Mouse (Mus musculus): ENCODE measurements at regions not wholly inside any gene's neighbourhood (a gene's known extent, or its start where the extent isn't known, plus 50 kb on each side); places are given as distances from the start of the nearest gene placed in this dataset.

DNA sequence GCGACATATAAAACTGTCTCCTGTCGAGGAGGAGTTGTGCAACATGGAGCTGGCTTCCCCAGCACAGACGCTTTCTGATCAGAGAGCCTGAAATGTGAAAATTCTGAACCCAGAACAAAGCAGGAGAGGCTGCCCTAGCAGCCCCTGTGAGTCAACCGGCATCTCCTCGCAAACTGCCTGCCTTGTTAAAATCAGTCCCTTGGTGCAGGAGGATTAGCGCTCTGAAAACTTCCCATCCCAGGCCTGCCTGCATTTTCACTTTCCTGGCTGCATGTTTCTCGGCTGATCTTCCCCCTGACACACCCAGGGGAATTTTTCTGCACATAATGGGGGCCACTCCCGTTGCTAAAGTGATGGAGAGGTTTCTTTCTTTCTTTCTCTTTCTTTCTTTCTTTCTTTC lies 63.0 kb upstream of the Pitx1 start:
- no peak for DNase-seq (ENCODE audit: low read depth, low spot score)
- H3K79me2 ChIP-seq (ENCODE audit: control insufficient read depth, insufficient read depth, low read length, poor library complexity) = no peaks in the 10 kb centered on the region
- TF ChIP-seq GATA1 (IDR thresholded peaks at IDR 0.05; ENCODE audit: low read depth, low read length) (no peak), MYC (IDR thresholded peaks at IDR 0.05; ENCODE audit: low read depth, low read length) (no peak), ELF1 (IDR thresholded peaks at IDR 0.05; ENCODE audit: low read depth, low read length) (no peak), ZNF384 (IDR thresholded peaks at IDR 0.05; ENCODE audit: low read depth, low read length) (no peak), CTCF (IDR thresholded peaks at IDR 0.05 in 2 of 3, conservative IDR thresholded peaks at IDR 0.05 in 1 of 3; ENCODE audit: control insufficient read depth in 1 of 3, insufficient read depth in 1 of 3, low read depth in 2 of 3, low read length in 3 of 3, poor library complexity in 1 of 3, severe bottlenecking in 1 of 3) (no peak), CHD2 (IDR thresholded peaks at IDR 0.05; ENCODE audit: low read length) (no peak), SMC3 (IDR thresholded peaks at IDR 0.05; ENCODE audit: low read depth, low read length) (no peak), EP300 (IDR thresholded peaks at IDR 0.05; ENCODE audit: low read depth in 1 of 2, low read length in 2 of 2) (no peak), MAZ (IDR thresholded peaks at IDR 0.05; ENCODE audit: low read depth, low read length) (no peak), MXI1 (IDR thresholded peaks at IDR 0.05; ENCODE audit: low read depth, low read length) (no peak), HCFC1 (IDR thresholded peaks at IDR 0.05; ENCODE audit: low read depth, low read length) (no peak), TBP (IDR thresholded peaks at IDR 0.05; ENCODE audit: low read depth, low read length) (no peak), E2F4 (IDR thresholded peaks at IDR 0.05; ENCODE audit: borderline replicate concordance, low read depth, low read length) (no peak), ZMIZ1 (IDR thresholded peaks at IDR 0.05; ENCODE audit: low read depth, low read length) (no peak), ZC3H11A (IDR thresholded peaks at IDR 0.05; ENCODE audit: low read depth, low read length) (no peak), NELFE (IDR thresholded peaks at IDR 0.05; ENCODE audit: low read depth, low read length) (no peak), TAL1 (IDR thresholded peaks at IDR 0.05; ENCODE audit: low read length) (no peak), POLR2AphosphoS5 (IDR thresholded peaks at IDR 0.05; ENCODE audit: borderline replicate concordance, low read depth, low read length) (no peak), CHD1 (IDR thresholded peaks at IDR 0.05; ENCODE audit: low read depth, low read length) (no peak)
- no peak overlapping the region for H3K9ac ChIP-seq (ENCODE audit: control insufficient read depth, low read depth, low read length, poor library complexity, severe bottlenecking)
- no peak overlapping the region for H3K27ac ChIP-seq (ENCODE audit: control insufficient read depth, low read depth, low read length)
- H3K4me3 ChIP-seq (ENCODE audit: control insufficient read depth in 1 of 2, insufficient read depth in 1 of 2, low read depth in 2 of 2, low read length in 2 of 2) = no peak overlapping the region
- no peaks in the 10 kb centered on the region for H3K4me1 ChIP-seq (ENCODE audit: control insufficient read depth in 1 of 2, insufficient read depth in 2 of 2, low read length in 2 of 2)
- H3K36me3 ChIP-seq (ENCODE audit: control insufficient read depth in 1 of 2, insufficient read depth in 2 of 2, low read length in 2 of 2) = no peaks in the 10 kb centered on the region
- H3K9me3 ChIP-seq (replicated peaks; ENCODE audit: insufficient read depth, low read length) = no peaks in the 10 kb centered on the region
- no peaks in the 10 kb centered on the region for H3K27me3 ChIP-seq (ENCODE audit: control insufficient read depth in 1 of 2, insufficient read depth in 2 of 2, low read length in 2 of 2)

DNA sequence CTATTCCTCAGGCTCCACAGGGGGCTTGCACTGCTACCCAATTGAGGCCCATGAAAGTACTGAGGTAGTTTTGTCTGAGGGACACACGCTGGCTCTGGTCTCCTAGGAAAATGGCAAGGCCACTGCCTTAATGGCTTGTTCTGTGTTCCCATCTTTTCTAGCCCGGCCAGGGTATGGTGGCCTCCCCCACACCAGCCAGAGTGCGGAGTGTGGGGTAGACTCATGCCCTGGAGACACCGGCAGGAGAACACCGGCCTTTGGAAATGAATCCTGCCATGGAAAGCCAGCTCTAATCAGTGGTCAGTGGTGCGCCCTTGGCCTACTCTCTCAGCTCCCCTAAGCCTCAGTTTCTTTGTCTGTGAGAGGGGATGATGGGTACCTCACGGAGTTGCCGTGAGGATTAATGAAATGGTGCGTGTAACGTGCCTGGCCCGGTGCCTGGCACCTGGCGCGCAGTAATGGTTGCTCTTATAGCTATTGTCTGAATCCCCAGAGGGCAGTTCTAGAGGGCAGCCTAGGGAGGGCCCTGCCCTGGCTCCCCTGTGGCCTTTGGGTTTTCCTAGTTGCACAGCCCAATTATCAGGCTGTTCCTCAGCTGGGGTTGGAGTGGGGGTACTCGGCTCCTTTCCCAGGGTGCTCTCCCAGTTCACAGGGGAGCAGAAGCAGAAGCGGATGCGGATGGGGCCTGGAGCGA lies 62.4 kb upstream of the Pitx1 start:
- H3K9ac ChIP-seq (ENCODE audit: control insufficient read depth, low read depth, low read length, poor library complexity, severe bottlenecking) = no peak overlapping the region
- H3K4me1 ChIP-seq (ENCODE audit: control insufficient read depth in 1 of 2, insufficient read depth in 2 of 2, low read length in 2 of 2) = no peaks in the 10 kb centered on the region
- H3K27ac ChIP-seq (ENCODE audit: control insufficient read depth, low read depth, low read length) = no peak overlapping the region

More for the DNA sequence above, 62.4 kb upstream of the Pitx1 start:
- Histone ChIP-seq H3K36me3 (ENCODE audit: control insufficient read depth in 1 of 2, insufficient read depth in 2 of 2, low read length in 2 of 2) (no peaks in the 10 kb centered on the region), H3K9me3 (replicated peaks; ENCODE audit: insufficient read depth, low read length) (no peaks in the 10 kb centered on the region), H3K27me3 (ENCODE audit: control insufficient read depth in 1 of 2, insufficient read depth in 2 of 2, low read length in 2 of 2) (no peaks in the 10 kb centered on the region), H3K79me2 (ENCODE audit: control insufficient read depth, insufficient read depth, low read length, poor library complexity) (no peaks in the 10 kb centered on the region), H3K4me3 (ENCODE audit: control insufficient read depth in 1 of 2, insufficient read depth in 1 of 2, low read depth in 2 of 2, low read length in 2 of 2) (no peak overlapping the region)
- DNase-seq (ENCODE audit: low read depth, low spot score) = no peak
- TF ChIP-seq GATA1 (IDR thresholded peaks at IDR 0.05; ENCODE audit: low read depth, low read length) = no peak
- no peak for TF ChIP-seq RCOR1 (IDR thresholded peaks at IDR 0.05; ENCODE audit: low read depth, low read length)
- no peak for TF ChIP-seq SMC3 (IDR thresholded peaks at IDR 0.05; ENCODE audit: low read depth, low read length)
- TF ChIP-seq USF2 (IDR thresholded peaks at IDR 0.05; ENCODE audit: borderline replicate concordance in 1 of 2, insufficient read depth in 1 of 2, low read depth in 1 of 2, low read length in 2 of 2) = no peak
- no peak for TF ChIP-seq BHLHE40 (IDR thresholded peaks at IDR 0.05; ENCODE audit: borderline replicate concordance, low read depth, low read length)
- TF ChIP-seq MEF2A (IDR thresholded peaks at IDR 0.05; ENCODE audit: extremely low read depth, insufficient replicate concordance, low read depth, low read length, poor library complexity, severe bottlenecking) = no peak
- TF ChIP-seq ZC3H11A (IDR thresholded peaks at IDR 0.05; ENCODE audit: low read depth, low read length) = no peak
- no peak for TF ChIP-seq ZKSCAN1 (IDR thresholded peaks at IDR 0.05; ENCODE audit: low read depth, low read length)
- no peak for TF ChIP-seq CHD2 (IDR thresholded peaks at IDR 0.05; ENCODE audit: low read length)
- no peak for TF ChIP-seq MAFK (IDR thresholded peaks at IDR 0.05; ENCODE audit: borderline replicate concordance, low read depth, low read length)
- TF ChIP-seq SIN3A (IDR thresholded peaks at IDR 0.05; ENCODE audit: low read length) = no peak
- TF ChIP-seq ELF1 (IDR thresholded peaks at IDR 0.05; ENCODE audit: low read depth, low read length) = no peak
- TF ChIP-seq ZMIZ1 (IDR thresholded peaks at IDR 0.05; ENCODE audit: low read depth, low read length) = no peak
- TF ChIP-seq POLR2AphosphoS2 (IDR thresholded peaks at IDR 0.05; ENCODE audit: low read length) = no peak
- TF ChIP-seq MXI1 (IDR thresholded peaks at IDR 0.05; ENCODE audit: low read depth, low read length) = no peak
